Mouse (Mus musculus) forebrain, postnatal 0 days (tissue): ENCODE data around the gene Sparcl1. TPM values are rescaled to one million over a fixed set of nuclear protein-coding genes. Genes with fewer than 3 reads are reported as not detected.
A peak's percentile ranks its signal among the peaks of the same experiment; 100 is the strongest.

ENCODE experiments used
- ATAC-seq: fragments of 200-750 bp; cut with Nextera tagmentation; 2 replicates; pipeline ENCODE4 v1.8.0; 2017; ENCODE audit warnings: mild to moderate bottlenecking, moderate library complexity
- DNase-seq: peaks from one replicate; pipeline ENCODE4 v3.0.0-alpha.2; 2015
- H3K27ac ChIP-seq: fragments of 300-500 bp; sonication (generic); 2 replicates; pipeline ENCODE4 v1.5.1; 2014; ENCODE audit warnings: low read depth, mild to moderate bottlenecking, antibody characterized with exemption, low read length, moderate library complexity, mixed read lengths
- H3K27me3 ChIP-seq: fragments of 300-500 bp; sonication (generic); 2 replicates; pipeline ENCODE4 v1.6.1; 2014; ENCODE audit warnings: mild to moderate bottlenecking, low read length, mixed read lengths; ENCODE audit not compliant: insufficient read depth
- H3K36me3 ChIP-seq: fragments of 300-500 bp; sonication (generic); 2 replicates; pipeline ENCODE4 v1.6.1; 2014; ENCODE audit warnings: mild to moderate bottlenecking, moderate library complexity; ENCODE audit not compliant: insufficient read depth
- H3K4me1 ChIP-seq: fragments of 300-500 bp; sonication (generic); 2 replicates; pipeline ENCODE4 v1.6.1; 2014; ENCODE audit warnings: antibody characterized with exemption; ENCODE audit not compliant: insufficient read depth
- H3K4me2 ChIP-seq: fragments of 300-500 bp; sonication (generic); 2 replicates; pipeline ENCODE4 v1.6.1; 2014; ENCODE audit warnings: low read depth, mild to moderate bottlenecking, moderate library complexity
- H3K4me3 ChIP-seq: fragments of 300-500 bp; sonication (generic); 2 replicates; pipeline ENCODE4 v1.5.1; 2014; ENCODE audit warnings: low read depth, low read length, mixed read lengths
- H3K9ac ChIP-seq: fragments of 300-500 bp; sonication (generic); 2 replicates; pipeline ENCODE4 v1.6.1; 2014; ENCODE audit warnings: mild to moderate bottlenecking
- H3K9me3 ChIP-seq: fragments of 300-500 bp; sonication (generic); 2 replicates; pipeline ENCODE4 v1.6.1; 2016; ENCODE audit warnings: low read length
- CTCF ChIP-seq: sonication (generic); IDR thresholded peaks from 2 replicates; pipeline ENCODE4 v1.5.1; 2016; ENCODE audit warnings: antibody characterized with exemption, control low read depth, low read depth
- WGBS: fragments of 180-500 bp; shearing (Covaris S2); extraction: QIAGEN DNeasy Blood & Tissue Kit; methylation state at CpG from one replicate; pipeline ENCODE4 v1.1.7; 2014; 5-methylcytosine and 5-hydroxymethylcytosine counted together
- polyA plus RNA-seq: library from polyadenylated mRNA; unstranded; fragments of >200 nt; fragmentation: Nextera tagmentation; extraction: Ambion mirVana; gene quantifications from 2 replicates; pipeline ENCODE4 v1.2.1, GENCODE M21; 2015
- total RNA-seq: library from RNA; depleted of rRNA; stranded (reverse); fragments of >200 nt; gene quantifications from 2 replicates; pipeline ENCODE4 v1.2.3, GENCODE M21; 2014

Sparcl1 gene
- total and polyA plus RNA-seq, 2 experiments from 2014 or later: 282 to 342 TPM

DNA sequence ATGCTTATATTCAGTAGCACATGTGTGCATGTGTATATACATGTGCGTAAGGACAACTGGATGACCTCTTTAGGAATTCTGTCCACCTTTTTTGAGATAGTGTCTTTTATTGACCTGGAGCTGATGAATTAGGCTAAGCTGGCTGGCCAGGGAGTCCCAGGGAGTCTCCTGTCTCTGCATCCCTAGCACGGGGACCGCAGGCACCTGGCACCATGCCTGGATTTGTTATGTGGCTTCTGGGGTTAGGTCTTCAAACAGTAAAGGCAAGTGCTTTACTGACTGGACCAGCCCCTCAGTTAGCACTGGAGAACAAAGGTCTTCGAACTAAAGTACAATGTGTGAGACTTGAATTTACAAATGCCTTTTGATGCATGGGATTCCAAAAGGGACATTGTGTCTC lies 30.5 kb upstream of the Sparcl1 start:
- TF ChIP-seq CTCF: no peak
- no peaks in the 10 kb centered on the region for H3K4me1 ChIP-seq
- H3K4me2 ChIP-seq: no peak overlapping the region
- DNase-seq (no peak), ATAC-seq (no peak)
- H3K9me3 ChIP-seq: no peaks in the 10 kb centered on the region
- H3K27me3 ChIP-seq: no peaks in the 10 kb centered on the region; the same call in 1 of the 2 replicates
- no peak overlapping the region for H3K27ac ChIP-seq
- H3K4me3 ChIP-seq: no peak overlapping the region
- 81% methylated on average over 4 of the region's 4 CpGs for WGBS
- H3K9ac ChIP-seq: no peak overlapping the region
- no peaks in the 10 kb centered on the region for H3K36me3 ChIP-seq

DNA sequence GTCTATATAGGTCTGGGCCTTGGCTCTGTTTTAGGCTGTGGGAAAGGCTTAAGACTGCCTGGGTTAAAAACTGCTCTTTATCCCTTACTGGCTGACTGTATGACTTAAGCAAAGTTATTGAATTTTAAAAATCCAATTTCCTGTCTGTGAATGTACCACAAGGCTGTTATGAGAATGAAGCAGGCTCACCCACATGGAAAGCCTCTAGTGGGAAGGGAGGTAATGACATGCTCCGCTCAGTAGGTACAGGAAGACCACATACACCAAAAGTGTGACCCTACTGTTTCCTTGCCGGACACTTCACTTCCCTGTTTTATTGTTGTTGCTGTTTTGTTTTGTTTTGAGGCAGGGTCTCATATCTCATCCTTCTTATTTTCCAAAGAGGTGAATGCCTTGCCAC lies 27.5 kb upstream of the Sparcl1 start:
- Histone ChIP-seq H3K27me3 (no peaks in the 10 kb centered on the region; the same call in 1 of the 2 replicates), H3K36me3 (no peaks in the 10 kb centered on the region), H3K4me2 (no peak overlapping the region), H3K9me3 (no peaks in the 10 kb centered on the region), H3K4me1 (no peaks in the 10 kb centered on the region), H3K27ac (no peak overlapping the region), H3K4me3 (no peak overlapping the region), H3K9ac (no peak overlapping the region)
- DNase-seq (no peak), ATAC-seq (0 out of 2 replicates have a peak, but pooled peaks have one; percentile 56)
- TF ChIP-seq CTCF: peak; percentile 57
- 85% methylated on average over 2 of the region's 2 CpGs for WGBS

DNA sequence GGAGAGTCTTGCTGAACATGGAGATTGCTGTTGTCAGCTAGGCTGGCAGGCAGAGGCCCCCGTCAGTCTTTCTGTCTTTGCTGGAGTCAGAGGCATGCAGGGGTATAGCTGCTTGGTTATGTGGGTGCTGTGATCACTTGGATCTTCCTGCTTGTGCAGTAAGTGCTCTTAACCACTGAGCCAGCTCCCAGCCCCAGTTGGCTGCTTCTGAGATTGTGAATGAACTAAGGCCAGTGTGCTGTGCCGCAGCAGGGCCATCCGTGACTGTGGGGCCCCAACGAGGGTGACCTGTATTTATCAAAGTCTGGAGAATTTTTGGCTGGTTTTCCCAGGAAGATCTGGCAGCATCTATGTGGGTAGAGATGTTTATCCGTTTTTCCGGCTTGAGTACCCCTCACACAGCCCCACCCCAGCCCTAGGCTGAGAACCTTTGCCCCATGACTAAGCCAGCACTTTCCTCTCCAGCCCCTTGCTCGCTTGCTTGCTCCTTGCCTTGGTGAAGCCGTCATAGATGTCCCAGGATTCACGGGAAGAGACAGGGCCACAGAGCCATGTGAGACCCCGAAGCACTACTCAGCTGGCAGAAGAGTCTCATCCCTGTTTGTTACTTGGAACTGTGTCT lies 24.5 kb upstream of the Sparcl1 start:
- no peak for TF ChIP-seq CTCF
- H3K9ac ChIP-seq: no peak overlapping the region
- WGBS: 78% methylated on average over 10 of the region's 10 CpGs
- no peaks in the 10 kb centered on the region for H3K4me1 ChIP-seq
- no peak overlapping the region for H3K4me2 ChIP-seq
- no peak overlapping the region for H3K27ac ChIP-seq
- DNase-seq: no peak
- no peaks in the 10 kb centered on the region for H3K9me3 ChIP-seq
- no peaks in the 10 kb centered on the region; the same call in 1 of the 2 replicates for H3K27me3 ChIP-seq
- no peaks in the 10 kb centered on the region for H3K36me3 ChIP-seq
- ATAC-seq: no peak
- H3K4me3 ChIP-seq: no peak overlapping the region

DNA sequence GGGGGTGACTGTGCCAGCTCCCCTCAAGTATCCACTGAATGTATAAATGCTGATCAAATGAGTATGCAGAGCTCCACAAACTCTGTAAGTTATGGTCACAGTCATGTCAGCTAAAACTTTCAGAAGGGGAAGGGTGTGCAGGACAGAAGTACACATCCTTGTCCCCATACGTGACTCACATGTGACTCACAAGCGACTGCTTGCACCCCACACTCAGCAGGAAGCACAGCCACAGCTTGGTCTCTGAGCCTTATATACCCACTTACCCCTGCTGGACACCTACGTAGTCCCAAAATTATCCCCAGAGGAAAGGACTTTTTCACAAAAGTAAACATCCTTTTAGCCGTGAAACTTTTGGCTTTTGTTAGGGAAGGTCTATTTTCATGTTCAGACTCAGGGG lies 20.2 kb upstream of the Sparcl1 start:
- 84% methylated on average over 4 of the region's 4 CpGs for WGBS
- DNase-seq (no peak), ATAC-seq (no peak)
- Histone ChIP-seq H3K4me2 (no peak overlapping the region), H3K4me3 (no peak overlapping the region), H3K27ac (no peak overlapping the region), H3K4me1 (no peaks in the 10 kb centered on the region), H3K9ac (no peak overlapping the region), H3K27me3 (no peaks in the 10 kb centered on the region), H3K9me3 (no peaks in the 10 kb centered on the region), H3K36me3 (no peaks in the 10 kb centered on the region)
- no peak for TF ChIP-seq CTCF

DNA sequence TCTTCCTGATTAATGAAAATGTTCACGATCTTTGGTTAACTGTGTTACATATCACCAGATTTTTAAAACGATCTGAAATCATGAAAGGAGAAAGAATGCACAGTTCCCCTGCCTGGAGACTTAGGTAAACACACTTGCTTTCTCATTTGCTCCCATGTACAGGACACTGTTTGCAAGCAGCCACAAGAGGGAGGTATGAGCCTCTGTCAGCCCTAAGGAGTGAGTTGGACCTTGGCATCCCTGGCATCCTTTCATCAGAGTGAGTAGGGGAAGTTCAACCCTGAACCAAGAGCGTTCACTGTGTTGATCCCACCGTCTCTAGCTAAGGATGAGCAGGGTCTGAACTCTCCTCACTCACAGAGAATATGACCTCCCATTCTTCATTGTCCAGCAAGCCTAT lies 18.0 kb upstream of the Sparcl1 start:
- peak; percentile 37 for DNase-seq
- H3K9me3 ChIP-seq: no peaks in the 10 kb centered on the region
- no peaks in the 10 kb centered on the region for H3K4me1 ChIP-seq
- 70% methylated on average over 4 of the region's 4 CpGs for WGBS
- no peaks in the 10 kb centered on the region for H3K36me3 ChIP-seq
- no peak for ATAC-seq
- no peak overlapping the region for H3K4me3 ChIP-seq
- TF ChIP-seq CTCF: peak; percentile 73
- H3K4me2 ChIP-seq: no peak overlapping the region
- no peak overlapping the region for H3K9ac ChIP-seq
- H3K27me3 ChIP-seq: no peaks in the 10 kb centered on the region
- no peak overlapping the region for H3K27ac ChIP-seq

DNA sequence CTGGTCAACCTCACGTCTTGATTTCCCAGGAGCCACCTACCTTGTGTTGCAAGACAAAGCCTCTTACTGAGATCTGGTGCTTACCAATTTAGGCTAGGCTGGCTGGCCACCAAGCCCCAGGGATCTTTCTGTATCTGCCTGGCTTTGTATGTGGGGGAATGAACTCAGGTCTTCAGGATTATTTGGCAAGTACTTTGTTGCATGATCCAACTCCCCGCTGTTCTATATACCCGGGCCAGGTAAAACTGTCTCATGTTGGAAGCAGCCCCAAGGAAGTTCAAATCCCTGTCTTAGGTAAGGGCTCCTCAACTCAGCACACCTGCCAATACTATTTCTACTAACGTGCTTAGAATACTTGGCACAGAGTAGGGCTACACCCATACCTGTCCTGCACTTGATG lies 17.4 kb upstream of the Sparcl1 start:
- TF ChIP-seq CTCF: no peak
- WGBS: 90% methylated on average over 4 of the region's 4 CpGs
- ATAC-seq: no peak
- Histone ChIP-seq H3K27me3 (no peaks in the 10 kb centered on the region), H3K36me3 (no peaks in the 10 kb centered on the region), H3K27ac (no peak overlapping the region), H3K9me3 (no peaks in the 10 kb centered on the region), H3K4me3 (no peak overlapping the region), H3K4me1 (no peaks in the 10 kb centered on the region), H3K4me2 (no peak overlapping the region), H3K9ac (no peak overlapping the region)
- DNase-seq: no peak

DNA sequence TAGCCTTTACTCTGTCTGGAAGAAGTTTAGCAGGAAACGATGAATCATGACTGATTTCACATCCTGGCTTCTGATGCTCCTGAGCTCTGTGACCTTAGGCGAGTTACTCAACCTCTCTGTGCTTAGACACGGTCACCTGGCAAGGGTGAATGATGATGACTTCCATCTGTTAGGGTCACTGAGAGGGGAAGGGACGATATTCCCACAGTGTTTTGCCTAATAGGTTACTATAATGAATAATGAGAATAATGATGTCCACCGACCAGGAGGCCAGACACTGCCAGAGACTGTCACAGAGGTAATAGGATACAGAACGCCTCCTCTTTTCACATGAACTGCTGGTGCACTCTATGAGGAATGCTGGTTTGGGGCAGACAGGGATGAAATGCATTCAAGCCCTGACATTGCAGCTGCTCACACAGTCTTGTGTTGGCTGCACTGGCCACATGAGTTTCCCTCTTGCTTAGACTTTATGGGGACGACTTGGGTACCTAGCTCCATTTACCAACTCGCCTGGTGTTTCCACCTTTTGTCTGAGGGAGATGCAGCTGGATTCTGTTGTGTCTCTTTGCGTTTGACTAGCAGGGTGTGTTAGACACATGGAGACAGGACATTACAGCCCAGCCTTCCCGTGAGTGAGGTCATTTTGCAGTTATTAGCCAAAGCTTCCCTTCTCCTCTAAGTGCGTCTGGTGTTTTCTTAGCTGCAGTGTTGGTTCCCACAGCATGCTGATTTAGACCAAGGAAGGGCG lies 14.9 kb upstream of the Sparcl1 start:
- no peak overlapping the region for H3K4me2 ChIP-seq
- H3K27ac ChIP-seq: peak overlapping the region; percentile 40; the same call in 1 of the 2 replicates
- ATAC-seq: peak; percentile 37
- TF ChIP-seq CTCF: no peak
- H3K9me3 ChIP-seq: no peaks in the 10 kb centered on the region
- H3K27me3 ChIP-seq: no peaks in the 10 kb centered on the region
- no peak overlapping the region for H3K9ac ChIP-seq
- H3K36me3 ChIP-seq: no peaks in the 10 kb centered on the region
- H3K4me1 ChIP-seq: no peaks in the 10 kb centered on the region
- WGBS: 70% methylated on average over 12 of the region's 12 CpGs
- peak; percentile 14 for DNase-seq
- no peak overlapping the region for H3K4me3 ChIP-seq
